Mouse (Mus musculus): Measurements from ENCODE around the gene Fam205c.

DNA sequence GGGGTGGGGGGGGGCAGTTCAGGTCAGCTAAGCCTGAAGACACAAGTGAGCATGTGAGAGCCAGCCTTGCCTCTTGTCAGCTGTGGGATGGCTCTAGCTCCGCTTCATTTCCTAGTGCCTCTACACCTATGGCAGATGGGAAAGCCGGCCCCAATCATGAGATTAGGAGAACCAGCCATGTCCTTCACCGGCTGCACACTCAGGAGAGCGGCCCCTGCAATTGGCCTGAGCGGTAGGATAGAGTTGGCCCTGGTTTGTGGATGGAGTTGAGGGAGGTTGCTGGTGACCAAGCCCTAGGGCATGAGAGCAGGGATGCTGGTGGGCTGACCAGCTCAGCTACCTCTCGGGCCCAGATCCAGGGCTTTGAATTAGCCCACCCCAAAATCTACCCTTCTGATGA is 14.8 kb upstream of the Fam205c start:
- TF ChIP-seq CTCF (IDR thresholded peaks at IDR 0.05; ENCODE audit: borderline replicate concordance, control insufficient read depth, extremely low read depth, insufficient read depth, low read length, poor library complexity) (no peak), POLR2A (IDR thresholded peaks at IDR 0.05; ENCODE audit: control insufficient read depth, extremely low read depth, insufficient read depth, low read length, poor library complexity) (no peak)

Measured in thymus, adult 2 months (tissue).